Mouse (Mus musculus): ENCODE results near the gene Zfp346. TPM values are rescaled to one million over a fixed set of nuclear protein-coding genes. Genes with fewer than 3 reads are reported as not detected.

Gene Zfp346
- polyA plus RNA-seq, 1 experiment = 64.0 TPM

DNA sequence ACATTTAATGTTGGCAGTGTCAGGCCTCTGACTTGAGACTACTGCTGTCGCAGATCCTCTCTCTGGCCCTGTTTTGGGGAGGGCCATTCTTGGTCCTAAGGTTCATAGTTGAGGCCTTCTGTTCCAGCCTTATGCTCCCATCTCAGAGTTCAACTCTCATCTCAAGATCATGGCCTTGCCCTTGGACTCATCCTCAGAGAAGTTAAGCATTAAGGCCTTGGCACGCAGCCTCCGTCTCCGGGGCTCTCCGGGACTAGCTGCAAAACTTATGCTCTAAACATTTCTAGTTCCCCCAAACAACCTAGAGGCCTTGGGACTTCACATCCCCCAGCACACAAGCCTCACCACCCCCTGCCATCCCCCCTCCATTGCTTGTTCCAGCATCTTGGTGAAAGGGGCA lies 63.1 kb downstream of the Zfp346 start:
- Histone ChIP-seq H3K4me2 (ENCODE audit: low read depth) (peak overlapping the region; percentile 69), H3ac (ENCODE audit: control insufficient read depth, insufficient read length) (no peak overlapping the region), H3K36me3 (ENCODE audit: control insufficient read depth, insufficient read depth) (no peaks in the 10 kb centered on the region), H3K4me3 (no peak overlapping the region), H3K27me3 (ENCODE audit: control insufficient read depth, insufficient read depth, insufficient read length) (no peaks in the 10 kb centered on the region), H3K79me2 (ENCODE audit: control insufficient read depth, insufficient read depth) (no peaks in the 10 kb centered on the region)
- no peak for TF ChIP-seq SRF (IDR thresholded peaks at IDR 0.05; ENCODE audit: control insufficient read depth, insufficient read length, low read depth)
- no peak for TF ChIP-seq E2F4 (IDR thresholded peaks at IDR 0.05; ENCODE audit: insufficient read depth)
- no peak for TF ChIP-seq CEBPB (IDR thresholded peaks at IDR 0.05; ENCODE audit: insufficient read depth, poor library complexity, severe bottlenecking)
- TF ChIP-seq TCF12 (IDR thresholded peaks at IDR 0.05; ENCODE audit: insufficient read depth, poor library complexity, severe bottlenecking) = no peak
- no peak for TF ChIP-seq TCF3 (IDR thresholded peaks at IDR 0.05; ENCODE audit: insufficient read length, low read depth)
- no peak for TF ChIP-seq USF1 (IDR thresholded peaks at IDR 0.05; ENCODE audit: low read depth)
- TF ChIP-seq MAX (IDR thresholded peaks at IDR 0.05; ENCODE audit: low read depth) = no peak
- TF ChIP-seq POLR2A (IDR thresholded peaks at IDR 0.05; ENCODE audit: insufficient read length, low read depth) = no peak
- no peak for TF ChIP-seq MYOD1 (IDR thresholded peaks at IDR 0.05; ENCODE audit: control insufficient read depth in 1 of 3, insufficient read length in 2 of 3, low read depth in 2 of 3)
- TF ChIP-seq REST (IDR thresholded peaks at IDR 0.05; ENCODE audit: insufficient read depth, insufficient read length) = no peak
- no peak for TF ChIP-seq MYOG (IDR thresholded peaks at IDR 0.05; ENCODE audit: control insufficient read depth in 1 of 3, insufficient read depth in 1 of 3, insufficient read length in 2 of 3, low read depth in 2 of 3)
- TF ChIP-seq POLR2AphosphoS2 (IDR thresholded peaks at IDR 0.05; ENCODE audit: insufficient read length, low read depth) = no peak

DNA sequence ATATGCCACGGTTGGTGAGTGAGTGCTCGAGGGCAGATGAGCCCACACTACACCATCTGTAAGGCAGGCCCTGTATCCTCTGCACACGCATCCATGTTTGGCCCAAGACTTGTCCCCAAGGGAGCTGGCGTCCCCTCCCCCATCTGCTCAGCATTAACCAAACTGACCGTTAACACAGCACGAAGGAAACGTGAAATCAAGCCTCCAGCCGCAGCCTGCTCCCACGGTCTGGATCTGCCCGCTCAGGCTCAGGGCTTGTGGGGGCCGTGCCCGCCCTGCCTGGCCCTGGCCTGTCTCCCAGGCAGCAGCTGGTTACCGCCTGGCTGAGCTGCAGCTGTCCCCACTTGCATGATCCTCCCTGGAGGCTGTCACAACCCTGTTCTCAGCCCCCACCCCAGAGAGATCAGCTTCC lies 63.9 kb downstream of the Zfp346 start:
- TF ChIP-seq E2F4 (IDR thresholded peaks at IDR 0.05; ENCODE audit: insufficient read depth) (no peak), USF1 (IDR thresholded peaks at IDR 0.05; ENCODE audit: low read depth) (no peak), TCF3 (IDR thresholded peaks at IDR 0.05; ENCODE audit: insufficient read length, low read depth) (peak; percentile 99), CEBPB (IDR thresholded peaks at IDR 0.05; ENCODE audit: insufficient read depth, poor library complexity, severe bottlenecking) (no peak), SRF (IDR thresholded peaks at IDR 0.05; ENCODE audit: control insufficient read depth, insufficient read length, low read depth) (no peak), MAX (IDR thresholded peaks at IDR 0.05; ENCODE audit: low read depth) (no peak), REST (IDR thresholded peaks at IDR 0.05; ENCODE audit: insufficient read depth, insufficient read length) (no peak), POLR2A (IDR thresholded peaks at IDR 0.05; ENCODE audit: insufficient read length, low read depth) (peak; percentile 68), TCF12 (IDR thresholded peaks at IDR 0.05; ENCODE audit: insufficient read depth, poor library complexity, severe bottlenecking) (peak; percentile 100), MYOD1 (IDR thresholded peaks at IDR 0.05; ENCODE audit: control insufficient read depth in 1 of 3, insufficient read length in 2 of 3, low read depth in 2 of 3) (peak; percentile 95 to 100 (median 98)), MYOG (IDR thresholded peaks at IDR 0.05; ENCODE audit: control insufficient read depth in 1 of 3, insufficient read depth in 1 of 3, insufficient read length in 2 of 3, low read depth in 2 of 3) (peak; percentile 99 to 100 (median 100)), POLR2AphosphoS2 (IDR thresholded peaks at IDR 0.05; ENCODE audit: insufficient read length, low read depth) (peak; percentile 74)
- no peak overlapping the region for H3ac ChIP-seq (ENCODE audit: control insufficient read depth, insufficient read length)
- no peaks in the 10 kb centered on the region for H3K27me3 ChIP-seq (ENCODE audit: control insufficient read depth, insufficient read depth, insufficient read length)
- H3K79me2 ChIP-seq (ENCODE audit: control insufficient read depth, insufficient read depth) = no peaks in the 10 kb centered on the region
- H3K36me3 ChIP-seq (ENCODE audit: control insufficient read depth, insufficient read depth) = no peaks in the 10 kb centered on the region
- H3K4me2 ChIP-seq (ENCODE audit: low read depth) = peak overlapping the region; percentile 69
- no peak overlapping the region for H3K4me3 ChIP-seq

DNA sequence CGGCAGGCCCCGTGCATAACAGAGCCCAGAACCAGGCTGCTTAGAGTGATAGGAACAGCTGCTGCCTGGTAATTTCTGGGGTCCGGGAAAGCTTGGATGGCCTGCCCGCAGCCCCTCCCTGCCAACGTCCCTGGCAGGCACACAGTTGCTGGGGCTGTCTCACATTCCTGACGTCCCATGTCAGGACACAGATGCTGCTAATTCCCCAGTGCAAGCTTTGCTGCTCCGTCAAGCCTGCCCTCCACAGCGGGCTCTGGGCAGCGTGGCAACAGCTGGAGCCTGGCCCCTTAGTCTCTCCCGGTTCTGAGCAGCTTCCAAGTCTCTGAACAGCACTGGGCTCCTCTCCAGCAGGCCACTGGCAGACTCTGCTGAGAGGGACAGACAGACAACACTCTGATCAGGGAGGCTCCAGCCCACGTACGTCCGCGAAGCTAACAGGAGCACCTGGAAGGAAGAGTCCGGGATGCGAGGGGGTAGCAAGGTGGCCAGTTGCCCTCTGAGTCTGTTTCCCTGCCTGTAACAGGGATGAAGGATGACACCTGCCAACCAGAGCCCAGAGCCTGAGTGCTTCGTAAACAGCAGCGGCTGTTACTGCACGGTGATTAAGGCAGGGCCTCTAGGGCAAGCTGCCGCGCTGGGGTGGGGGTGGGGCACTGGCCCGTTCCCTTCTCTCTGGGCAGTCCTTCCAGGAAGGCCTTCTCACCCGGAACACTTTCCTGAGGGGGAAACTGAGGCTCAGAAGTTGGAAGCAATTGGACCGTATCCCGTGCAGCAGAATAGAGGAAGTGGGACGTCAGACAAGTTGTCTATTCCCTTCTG lies 66.6 kb downstream of the Zfp346 start:
- Histone ChIP-seq H3K4me2 (ENCODE audit: low read depth) (peak overlapping the region; percentile 98), H3K79me2 (ENCODE audit: control insufficient read depth, insufficient read depth) (no peaks in the 10 kb centered on the region), H3K36me3 (ENCODE audit: control insufficient read depth, insufficient read depth) (no peaks in the 10 kb centered on the region), H3ac (ENCODE audit: control insufficient read depth, insufficient read length) (no peak overlapping the region), H3K27me3 (ENCODE audit: control insufficient read depth, insufficient read depth, insufficient read length) (no peaks in the 10 kb centered on the region), H3K4me3 (peak overlapping the region; percentile 15)
- TF ChIP-seq MAX (IDR thresholded peaks at IDR 0.05; ENCODE audit: low read depth) = no peak
- TF ChIP-seq TCF12 (IDR thresholded peaks at IDR 0.05; ENCODE audit: insufficient read depth, poor library complexity, severe bottlenecking) = peak; percentile 96
- peak; percentile 78 for TF ChIP-seq POLR2AphosphoS2 (IDR thresholded peaks at IDR 0.05; ENCODE audit: insufficient read length, low read depth)
- no peak for TF ChIP-seq E2F4 (IDR thresholded peaks at IDR 0.05; ENCODE audit: insufficient read depth)
- TF ChIP-seq TCF3 (IDR thresholded peaks at IDR 0.05; ENCODE audit: insufficient read length, low read depth) = peak; percentile 93
- peak; percentile 72 to 97 (median 96) for TF ChIP-seq MYOD1 (IDR thresholded peaks at IDR 0.05; ENCODE audit: control insufficient read depth in 1 of 3, insufficient read length in 2 of 3, low read depth in 2 of 3)
- TF ChIP-seq SRF (IDR thresholded peaks at IDR 0.05; ENCODE audit: control insufficient read depth, insufficient read length, low read depth) = peak; percentile 41
- no peak for TF ChIP-seq CEBPB (IDR thresholded peaks at IDR 0.05; ENCODE audit: insufficient read depth, poor library complexity, severe bottlenecking)
- TF ChIP-seq MYOG (IDR thresholded peaks at IDR 0.05; ENCODE audit: control insufficient read depth in 1 of 3, insufficient read depth in 1 of 3, insufficient read length in 2 of 3, low read depth in 2 of 3) = peak; percentile 95 to 98 (median 96)

DNA sequence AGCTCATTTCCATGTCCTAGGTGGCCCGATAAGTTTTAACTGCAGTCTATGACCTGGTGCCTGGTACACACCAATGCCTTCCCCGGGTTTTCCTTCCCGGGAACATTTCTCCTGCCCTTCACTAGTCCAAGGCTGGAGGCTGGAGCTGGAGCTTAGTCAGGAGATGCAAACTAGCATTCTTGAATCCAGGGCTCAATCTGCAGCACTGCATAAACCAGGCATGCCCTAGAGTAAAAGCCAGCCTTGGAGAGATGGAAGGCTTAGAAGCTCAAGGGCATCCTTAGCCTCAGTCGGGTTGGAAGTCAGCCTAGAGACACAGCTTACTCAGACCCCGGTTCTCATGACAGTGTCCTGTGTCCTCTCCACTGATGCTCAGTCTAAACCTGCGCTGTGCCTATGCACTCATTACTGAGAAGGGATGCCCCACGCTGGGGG lies 67.2 kb downstream of the Zfp346 start:
- no peaks in the 10 kb centered on the region for H3K27me3 ChIP-seq (ENCODE audit: control insufficient read depth, insufficient read depth, insufficient read length)
- H3K4me2 ChIP-seq (ENCODE audit: low read depth) = peak overlapping the region; percentile 98
- H3K36me3 ChIP-seq (ENCODE audit: control insufficient read depth, insufficient read depth) = no peaks in the 10 kb centered on the region
- no peak for TF ChIP-seq E2F4 (IDR thresholded peaks at IDR 0.05; ENCODE audit: insufficient read depth)
- no peak for TF ChIP-seq MYOG (IDR thresholded peaks at IDR 0.05; ENCODE audit: control insufficient read depth in 1 of 3, insufficient read depth in 1 of 3, insufficient read length in 2 of 3, low read depth in 2 of 3)
- no peak for TF ChIP-seq USF1 (IDR thresholded peaks at IDR 0.05; ENCODE audit: low read depth)
- no peak for TF ChIP-seq POLR2A (IDR thresholded peaks at IDR 0.05; ENCODE audit: insufficient read length, low read depth)
- no peak for TF ChIP-seq REST (IDR thresholded peaks at IDR 0.05; ENCODE audit: insufficient read depth, insufficient read length)
- TF ChIP-seq CEBPB (IDR thresholded peaks at IDR 0.05; ENCODE audit: insufficient read depth, poor library complexity, severe bottlenecking) = no peak
- no peak for TF ChIP-seq TCF12 (IDR thresholded peaks at IDR 0.05; ENCODE audit: insufficient read depth, poor library complexity, severe bottlenecking)
- TF ChIP-seq SRF (IDR thresholded peaks at IDR 0.05; ENCODE audit: control insufficient read depth, insufficient read length, low read depth) = no peak
- TF ChIP-seq POLR2AphosphoS2 (IDR thresholded peaks at IDR 0.05; ENCODE audit: insufficient read length, low read depth) = no peak
- no peak for TF ChIP-seq TCF3 (IDR thresholded peaks at IDR 0.05; ENCODE audit: insufficient read length, low read depth)
- no peak for TF ChIP-seq MYOD1 (IDR thresholded peaks at IDR 0.05; ENCODE audit: control insufficient read depth in 1 of 3, insufficient read length in 2 of 3, low read depth in 2 of 3)
- TF ChIP-seq MAX (IDR thresholded peaks at IDR 0.05; ENCODE audit: low read depth) = no peak
- H3ac ChIP-seq (ENCODE audit: control insufficient read depth, insufficient read length) = no peak overlapping the region
- H3K4me3 ChIP-seq = peak overlapping the region; percentile 15
- no peaks in the 10 kb centered on the region for H3K79me2 ChIP-seq (ENCODE audit: control insufficient read depth, insufficient read depth)
